Mouse (Mus musculus) forebrain, embryonic 10.5 days (tissue): ENCODE measurements around the gene Krtap17-1. TPM values are rescaled to one million over a fixed set of nuclear protein-coding genes. Genes with fewer than 3 reads are reported as not detected.

Experiments used
- DNase-seq: peaks from one replicate; pipeline ENCODE4 v3.0.0-alpha.2; 2017; ENCODE audit warnings: low spot score; ENCODE audit errors: extremely low spot score
- H3K27ac ChIP-seq: fragments of 300-500 bp; sonication (generic); 2 replicates; pipeline ENCODE4 v1.5.1; 2016; ENCODE audit warnings: mild to moderate bottlenecking
- H3K27me3 ChIP-seq: fragments of 300-500 bp; sonication (generic); 2 replicates; pipeline ENCODE4 v1.6.1; 2016; ENCODE audit warnings: mild to moderate bottlenecking; ENCODE audit not compliant: poor library complexity, severe bottlenecking
- H3K36me3 ChIP-seq: fragments of 300-500 bp; sonication (generic); replicated peaks from 2 replicates; pipeline ENCODE4 v1.6.1; 2016; ENCODE audit warnings: mild to moderate bottlenecking, moderate library complexity
- H3K4me1 ChIP-seq: fragments of 300-500 bp; sonication (generic); 2 replicates; pipeline ENCODE4 v1.6.1; 2016
- H3K4me3 ChIP-seq: fragments of 300-500 bp; sonication (generic); 2 replicates; pipeline ENCODE4 v1.5.1; 2016; ENCODE audit warnings: mild to moderate bottlenecking, moderate library complexity
- H3K9me3 ChIP-seq: fragments of 300-500 bp; sonication (generic); 2 replicates; pipeline ENCODE4 v1.6.1; 2016; ENCODE audit warnings: mild to moderate bottlenecking, moderate library complexity
- WGBS: fragments of 180-500 bp; shearing (Covaris S2); methylation state at CpG from one replicate; pipeline ENCODE4 v1.1.7; 2016; 5-methylcytosine and 5-hydroxymethylcytosine counted together
- polyA plus RNA-seq: library from polyadenylated mRNA; unstranded; fragments of >200 nt; fragmentation: Nextera tagmentation; extraction: Ambion mirVana; gene quantifications from 2 replicates; pipeline ENCODE4 v1.2.1, GENCODE M21; 2016

Gene Krtap17-1
- polyA plus RNA-seq, 1 experiment from 2014 or later, result not detected

GRCm38 (mm10) chr11:99994384-99994661 is 529 bp upstream of the Krtap17-1 start:
- Histone ChIP-seq H3K4me1 (peaks cover 6% of the 10 kb centered on the region), H3K4me3 (no peak overlapping the region), H3K36me3 (no peaks in the 10 kb centered on the region), H3K27me3 (peaks cover 25% of the 10 kb centered on the region), H3K9me3 (no peaks in the 10 kb centered on the region), H3K27ac (no peak overlapping the region)
- no peak for DNase-seq
- 76% methylated on average over 4 of the region's 4 CpGs for WGBS

- Histone ChIP-seq H3K27ac (no peak overlapping the region), H3K4me3 (no peak overlapping the region), H3K36me3 (no peaks in the 10 kb centered on the region), H3K9me3 (no peaks in the 10 kb centered on the region), H3K4me1 (peaks cover 6% of the 10 kb centered on the region), H3K27me3 (peaks cover 25% of the 10 kb centered on the region)
- WGBS, result 76% methylated on average over 3 of the region's 3 CpGs
- no peak for DNase-seq
Observed at GRCm38 (mm10) chr11:99990571-99990970, 3.2 kb downstream of the Krtap17-1 start.

- no peak overlapping the region for H3K27ac ChIP-seq
- H3K4me3 ChIP-seq, result no peak overlapping the region
- no peaks in the 10 kb centered on the region for H3K9me3 ChIP-seq
- WGBS, result 92% methylated on average over 6 of the region's 6 CpGs
- peaks cover 6% of the 10 kb centered on the region for H3K4me1 ChIP-seq
- H3K27me3 ChIP-seq, result peaks cover 25% of the 10 kb centered on the region
- no peak for DNase-seq
- H3K36me3 ChIP-seq, result no peaks in the 10 kb centered on the region
Observed at GRCm38 (mm10) chr11:99989881-99990405, 3.9 kb downstream of the Krtap17-1 start.

DNA sequence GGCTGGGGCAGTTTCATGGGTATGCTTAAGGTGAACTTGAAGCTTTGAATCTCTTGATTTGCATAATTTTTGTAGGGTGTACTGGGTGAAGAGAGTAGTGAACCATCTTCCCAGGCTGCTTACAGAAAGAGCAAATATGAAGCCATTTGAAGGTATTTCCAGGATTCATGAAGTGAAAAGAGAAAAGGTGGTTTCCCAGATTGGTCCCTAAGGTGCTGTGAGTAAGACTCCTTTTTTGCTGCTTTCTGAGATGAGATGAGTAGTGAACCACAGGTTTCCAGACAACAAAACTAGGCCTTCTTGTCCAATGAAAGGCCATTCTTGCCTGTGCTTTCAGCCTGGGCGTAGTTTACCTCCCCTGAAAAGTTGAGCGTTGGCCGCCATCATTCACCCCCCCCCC is 5.3 kb downstream of the Krtap17-1 start:
- H3K27me3 ChIP-seq, result peaks cover 12% of the 10 kb centered on the region
- DNase-seq, result no peak
- 90% methylated on average over 3 of the region's 3 CpGs for WGBS
- no peaks in the 10 kb centered on the region for H3K9me3 ChIP-seq
- H3K4me3 ChIP-seq, result no peak overlapping the region
- peaks cover 3% of the 10 kb centered on the region for H3K4me1 ChIP-seq
- H3K27ac ChIP-seq, result no peak overlapping the region
- no peaks in the 10 kb centered on the region for H3K36me3 ChIP-seq

GRCm38 (mm10) chr11:99986180-99986647 is 7.6 kb downstream of the Krtap17-1 start, which contains the start of gene Krtap16-1:
Gene Krtap16-1, minus strand, starts transcription at chr11:99986597.
- Histone ChIP-seq H3K27ac (no peak within 1 kb of the TSS), H3K9me3 (no peaks in the 10 kb centered on the region), H3K4me3 (no peak within 1 kb of the TSS), H3K27me3 (no peaks in the 10 kb centered on the region), H3K36me3 (no peaks in the 10 kb centered on the region), H3K4me1 (no peaks in the 10 kb centered on the region)
- DNase-seq, result no peak
- WGBS, result 89% methylated on average over 8 of the region's 8 CpGs

DNA sequence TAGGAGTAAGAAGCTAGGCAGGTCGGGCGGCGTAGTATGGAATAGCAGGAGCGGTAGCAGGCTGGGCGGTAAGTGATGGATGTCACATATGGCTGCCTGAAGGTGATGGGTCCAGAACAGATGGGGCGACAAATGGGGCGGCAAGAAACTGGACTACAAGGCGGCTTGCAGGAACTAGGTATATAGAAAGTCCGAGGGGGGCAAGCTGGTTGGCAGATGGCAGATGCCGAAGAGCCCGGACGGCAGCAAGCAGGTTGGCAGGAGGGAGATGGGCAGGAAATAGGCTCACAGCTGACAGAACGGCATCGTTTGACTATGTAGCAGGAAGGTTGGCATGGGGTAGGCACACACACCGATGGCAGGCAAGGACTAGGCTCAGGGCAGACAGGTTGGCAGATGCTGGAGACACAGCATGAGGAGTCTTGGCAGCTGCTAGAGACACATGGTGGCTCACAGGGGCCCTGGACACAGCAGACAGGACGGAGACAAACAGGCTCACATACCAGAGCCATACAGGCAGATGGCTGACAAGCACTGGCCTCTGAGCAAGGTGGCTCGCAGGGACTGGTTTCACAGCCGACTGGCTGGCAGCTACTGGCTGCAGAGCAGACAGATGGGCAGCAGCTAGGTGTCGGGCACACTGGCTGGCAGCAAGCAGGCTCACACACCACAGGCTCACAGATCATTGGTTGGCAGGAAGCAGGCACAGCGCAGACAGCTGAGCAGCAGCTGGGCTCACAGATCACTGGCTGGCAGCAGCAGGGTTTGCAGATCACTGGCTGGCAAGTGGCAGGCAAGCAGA is 8.3 kb downstream of the Krtap17-1 start:
- H3K4me1 ChIP-seq, result no peaks in the 10 kb centered on the region
- 94% methylated on average over 20 of the region's 20 CpGs for WGBS
- no peak overlapping the region for H3K4me3 ChIP-seq
- no peaks in the 10 kb centered on the region for H3K36me3 ChIP-seq
- no peaks in the 10 kb centered on the region for H3K9me3 ChIP-seq
- no peaks in the 10 kb centered on the region for H3K27me3 ChIP-seq
- no peak for DNase-seq
- H3K27ac ChIP-seq, result no peak overlapping the region

DNA sequence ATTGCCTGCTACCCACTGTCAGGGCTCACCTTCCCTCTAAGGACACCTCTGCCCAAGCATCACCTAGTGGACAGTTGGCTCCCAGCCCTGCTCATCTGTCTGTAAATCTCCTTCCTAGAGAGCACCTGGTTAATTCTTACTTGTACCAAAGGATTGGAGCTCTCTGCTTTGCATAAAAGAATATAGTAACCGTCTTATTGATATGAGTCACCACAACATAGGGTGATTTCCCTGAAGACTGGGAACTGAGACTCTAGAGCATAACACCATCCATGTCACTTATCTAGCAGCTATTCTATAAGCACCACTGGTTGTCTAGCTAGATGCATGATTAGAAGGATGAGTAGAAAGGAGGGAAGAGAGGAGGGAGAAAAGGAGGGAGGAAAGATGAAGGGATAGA is 10.4 kb downstream of the Krtap17-1 start:
- Histone ChIP-seq H3K4me3 (no peak overlapping the region), H3K9me3 (no peaks in the 10 kb centered on the region), H3K4me1 (no peaks in the 10 kb centered on the region), H3K27ac (no peak overlapping the region), H3K27me3 (no peaks in the 10 kb centered on the region), H3K36me3 (no peaks in the 10 kb centered on the region)
- DNase-seq, result no peak
- WGBS, result 87% methylated on average over 1 of the region's 1 CpGs

- no peak overlapping the region for H3K27ac ChIP-seq
- no peak overlapping the region for H3K4me3 ChIP-seq
- H3K9me3 ChIP-seq, result no peaks in the 10 kb centered on the region
- no peak for DNase-seq
- no peaks in the 10 kb centered on the region for H3K4me1 ChIP-seq
- 90% methylated on average over 9 of the region's 9 CpGs for WGBS
- H3K27me3 ChIP-seq, result no peaks in the 10 kb centered on the region
- H3K36me3 ChIP-seq, result no peaks in the 10 kb centered on the region
Observed at GRCm38 (mm10) chr11:99982731-99983130, 11.1 kb downstream of the Krtap17-1 start.

- WGBS, result 83% methylated on average over 5 of the region's 5 CpGs
- no peaks in the 10 kb centered on the region for H3K27me3 ChIP-seq
- H3K9me3 ChIP-seq, result peaks cover 2% of the 10 kb centered on the region; the same call in 1 of the 2 replicates
- no peak within 1 kb of the TSS for H3K4me3 ChIP-seq
- no peaks in the 10 kb centered on the region for H3K36me3 ChIP-seq
- H3K4me1 ChIP-seq, result no peaks in the 10 kb centered on the region
- DNase-seq, result no peak
- H3K27ac ChIP-seq, result no peak within 1 kb of the TSS
Observed at GRCm38 (mm10) chr11:99978953-99979352, 14.8 kb downstream of the Krtap17-1 start, which contains the start of gene Krtap29-1. Gene Krtap29-1, minus strand, starts transcription at chr11:99979053.

DNA sequence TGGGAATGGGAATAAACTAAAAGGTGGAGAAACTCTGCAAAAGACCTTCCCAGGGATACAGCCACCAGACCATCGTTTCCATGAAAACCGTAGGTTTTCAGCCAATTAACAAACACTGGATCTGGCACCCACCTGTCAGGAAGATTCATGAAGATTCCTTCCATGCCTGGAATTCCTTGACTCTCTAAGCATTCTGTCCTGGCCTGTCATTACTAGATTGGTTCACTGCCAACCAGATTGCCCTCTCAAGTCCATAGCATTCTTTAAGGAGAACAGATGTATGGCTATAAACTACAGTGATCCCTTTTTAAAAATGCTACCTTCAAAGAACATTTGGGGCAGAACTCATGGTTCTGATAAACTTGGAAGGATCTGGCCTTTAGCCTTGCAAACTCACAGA is 27.8 kb downstream of the Krtap17-1 start:
- H3K27me3 ChIP-seq, result no peaks in the 10 kb centered on the region
- H3K36me3 ChIP-seq, result no peaks in the 10 kb centered on the region
- DNase-seq, result no peak
- 77% methylated on average over 2 of the region's 2 CpGs for WGBS
- no peak overlapping the region for H3K27ac ChIP-seq
- no peaks in the 10 kb centered on the region for H3K9me3 ChIP-seq
- H3K4me3 ChIP-seq, result no peak overlapping the region
- peaks cover 5% of the 10 kb centered on the region; the same call in 1 of the 2 replicates for H3K4me1 ChIP-seq

DNA sequence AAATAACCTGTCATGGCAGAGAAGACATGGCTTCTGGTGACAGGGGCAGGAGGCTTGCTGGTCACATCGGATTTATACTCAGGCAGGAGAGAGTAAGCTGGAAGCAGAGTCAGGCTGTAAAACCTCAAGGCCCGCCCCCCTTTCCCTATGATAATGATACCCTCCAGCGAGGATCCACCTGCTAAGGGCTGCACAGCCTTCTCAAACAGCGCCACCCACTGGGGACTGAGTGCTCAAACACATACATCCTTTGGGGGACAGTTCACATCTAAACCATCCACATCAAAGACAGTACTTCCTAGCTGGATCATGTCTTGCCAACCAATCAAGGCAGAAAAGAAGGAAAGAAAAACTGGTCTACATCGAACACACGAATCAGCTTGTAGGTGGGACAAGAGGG is 29.6 kb downstream of the Krtap17-1 start:
- WGBS, result 55% methylated on average over 6 of the region's 6 CpGs
- no peak overlapping the region for H3K27ac ChIP-seq
- H3K4me3 ChIP-seq, result no peak overlapping the region
- peaks cover 5% of the 10 kb centered on the region; the same call in 1 of the 2 replicates for H3K4me1 ChIP-seq
- no peak for DNase-seq
- H3K36me3 ChIP-seq, result no peaks in the 10 kb centered on the region
- H3K9me3 ChIP-seq, result no peaks in the 10 kb centered on the region
- H3K27me3 ChIP-seq, result no peaks in the 10 kb centered on the region

GRCm38 (mm10) chr11:99948175-99948574 is 45.6 kb downstream of the Krtap17-1 start, which contains the start of gene Krtap9-5:
Gene Krtap9-5, plus strand, starts transcription at chr11:99948475.
- Histone ChIP-seq H3K4me3 (no peak within 1 kb of the TSS), H3K9me3 (peaks cover 4% of the 10 kb centered on the region; the same call in 1 of the 2 replicates), H3K4me1 (peaks cover 12% of the 10 kb centered on the region), H3K36me3 (no peaks in the 10 kb centered on the region), H3K27me3 (no peaks in the 10 kb centered on the region), H3K27ac (peak within 1 kb of the TSS; percentile 41)
- 91% methylated on average over 2 of the region's 2 CpGs for WGBS
- DNase-seq, result no peak
